Mouse (Mus musculus) midbrain, embryonic 10.5 days (tissue): ENCODE data around the gene Ankmy1. TPM values are rescaled to one million over a fixed set of nuclear protein-coding genes. Genes with fewer than 3 reads are reported as not detected.
A peak's percentile ranks its signal among the peaks of the same experiment; 100 is the strongest.

Experiments
- DNase-seq: peaks from one replicate; pipeline ENCODE4 v3.0.0-alpha.2; 2017; ENCODE audit warnings: low spot score
- H3K27ac ChIP-seq: fragments of 300-500 bp; sonication (generic); replicated peaks from 2 replicates; pipeline ENCODE4 v1.5.1; 2016; ENCODE audit warnings: mild to moderate bottlenecking
- H3K27me3 ChIP-seq: fragments of 300-500 bp; sonication (generic); 2 replicates; pipeline ENCODE4 v1.6.1; 2016; ENCODE audit warnings: low read depth, mild to moderate bottlenecking; ENCODE audit not compliant: poor library complexity, severe bottlenecking
- H3K36me3 ChIP-seq: fragments of 300-500 bp; sonication (generic); 2 replicates; pipeline ENCODE4 v1.6.1; 2016; ENCODE audit warnings: mild to moderate bottlenecking, moderate library complexity
- H3K4me1 ChIP-seq: fragments of 300-500 bp; sonication (generic); 2 replicates; pipeline ENCODE4 v1.6.1; 2016
- H3K4me3 ChIP-seq: fragments of 300-500 bp; sonication (generic); 2 replicates; pipeline ENCODE4 v1.5.1; 2016; ENCODE audit warnings: mild to moderate bottlenecking, moderate library complexity
- H3K9me3 ChIP-seq: fragments of 300-500 bp; sonication (generic); replicated peaks from 2 replicates; pipeline ENCODE4 v1.6.1; 2016; ENCODE audit warnings: mild to moderate bottlenecking
- WGBS: fragments of 180-500 bp; shearing (Covaris S2); methylation state at CpG from one replicate; pipeline ENCODE4 v1.1.7; 2016; 5-methylcytosine and 5-hydroxymethylcytosine counted together
- polyA plus RNA-seq: library from polyadenylated mRNA; unstranded; fragments of >200 nt; fragmentation: Nextera tagmentation; extraction: Ambion mirVana; gene quantifications from 2 replicates; pipeline ENCODE4 v1.2.1, GENCODE M21; 2016

The Ankmy1 gene
- 0.30 and 0.35 TPM in 2 replicates for polyA plus RNA-seq

- peaks cover 31% of the 10 kb centered on the region for H3K4me1 ChIP-seq
- DNase-seq, result peak; percentile 78
- peak within 1 kb of the TSS; percentile 48 for H3K4me3 ChIP-seq
- peaks cover 55% of the 10 kb centered on the region for H3K27me3 ChIP-seq
- H3K27ac ChIP-seq, result no peak within 1 kb of the TSS
- WGBS, result 1% methylated on average over 15 of the region's 15 CpGs
- H3K36me3 ChIP-seq, result no peaks in the 10 kb centered on the region
- H3K9me3 ChIP-seq, result no peaks in the 10 kb centered on the region
These were observed at the start of gene Ankmy1 for GRCm38 (mm10) chr1:92902786-92903185. Gene Ankmy1 (minus strand): TSS chr1:92902906.

DNA sequence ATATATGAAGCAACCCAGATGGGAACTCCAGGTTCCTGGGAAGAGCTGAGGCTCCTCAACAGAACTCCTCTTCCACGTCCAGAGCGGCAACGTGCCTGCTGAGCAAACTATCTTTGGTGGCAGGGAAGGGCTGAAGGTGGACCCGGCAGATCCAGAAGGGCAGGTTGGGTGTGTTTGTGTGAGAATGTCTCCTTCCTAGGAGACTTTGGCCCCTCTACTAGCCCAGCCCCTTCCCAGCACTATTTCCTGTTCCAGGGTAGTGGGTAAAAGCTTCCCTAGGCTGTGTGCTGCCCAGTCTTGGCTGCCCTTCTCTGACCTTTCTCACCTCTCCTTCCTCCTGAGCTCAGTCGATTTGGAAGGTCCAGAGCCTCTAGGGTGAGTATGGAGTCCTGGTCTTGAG lies 47.9 kb upstream of the Ankmy1 start, which contains the start of gene Gpr35:
Gene Gpr35, plus strand, starts transcription at position 259 of the 400 bp plus-strand sequence.
- H3K27ac ChIP-seq, result no peak within 1 kb of the TSS
- 87% methylated on average over 5 of the region's 5 CpGs for WGBS
- H3K4me1 ChIP-seq, result no peaks in the 10 kb centered on the region
- H3K27me3 ChIP-seq, result no peaks in the 10 kb centered on the region
- no peaks in the 10 kb centered on the region for H3K9me3 ChIP-seq
- DNase-seq, result no peak
- no peak within 1 kb of the TSS for H3K4me3 ChIP-seq
- H3K36me3 ChIP-seq, result peaks cover 42% of the 10 kb centered on the region

DNA sequence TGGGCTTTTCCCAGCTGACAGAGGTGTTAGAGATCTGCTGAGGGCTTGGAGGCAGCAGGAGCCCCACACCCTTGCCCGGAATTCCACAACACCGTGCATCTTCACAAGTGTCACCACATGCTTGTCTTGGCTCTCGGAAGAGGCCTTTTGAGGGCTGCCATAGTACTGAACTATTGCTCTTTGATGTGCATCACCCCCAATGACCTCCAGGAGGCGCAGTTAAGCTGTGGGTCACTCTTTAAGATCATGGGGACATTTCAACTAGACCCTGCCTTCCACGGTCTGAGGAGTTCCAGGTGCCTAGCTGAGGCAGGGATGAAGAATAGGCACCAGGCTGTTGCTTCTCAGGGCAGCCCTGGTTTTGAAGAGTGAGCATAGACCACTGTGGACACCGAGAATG lies 46.7 kb upstream of the Ankmy1 start:
- Histone ChIP-seq H3K36me3 (peaks cover 53% of the 10 kb centered on the region), H3K27ac (no peak overlapping the region), H3K4me3 (no peak overlapping the region), H3K9me3 (no peaks in the 10 kb centered on the region), H3K4me1 (no peaks in the 10 kb centered on the region), H3K27me3 (no peaks in the 10 kb centered on the region)
- DNase-seq, result no peak
- WGBS, result 64% methylated on average over 6 of the region's 6 CpGs

- H3K4me3 ChIP-seq, result no peak overlapping the region
- H3K4me1 ChIP-seq, result no peaks in the 10 kb centered on the region
- no peaks in the 10 kb centered on the region for H3K9me3 ChIP-seq
- no peak overlapping the region for H3K27ac ChIP-seq
- no peaks in the 10 kb centered on the region for H3K27me3 ChIP-seq
- WGBS, result 92% methylated on average over 3 of the region's 3 CpGs
- H3K36me3 ChIP-seq, result peaks cover 68% of the 10 kb centered on the region
- no peak for DNase-seq
These were observed 45.3 kb upstream of the Ankmy1 start for GRCm38 (mm10) chr1:92947966-92948365.

DNA sequence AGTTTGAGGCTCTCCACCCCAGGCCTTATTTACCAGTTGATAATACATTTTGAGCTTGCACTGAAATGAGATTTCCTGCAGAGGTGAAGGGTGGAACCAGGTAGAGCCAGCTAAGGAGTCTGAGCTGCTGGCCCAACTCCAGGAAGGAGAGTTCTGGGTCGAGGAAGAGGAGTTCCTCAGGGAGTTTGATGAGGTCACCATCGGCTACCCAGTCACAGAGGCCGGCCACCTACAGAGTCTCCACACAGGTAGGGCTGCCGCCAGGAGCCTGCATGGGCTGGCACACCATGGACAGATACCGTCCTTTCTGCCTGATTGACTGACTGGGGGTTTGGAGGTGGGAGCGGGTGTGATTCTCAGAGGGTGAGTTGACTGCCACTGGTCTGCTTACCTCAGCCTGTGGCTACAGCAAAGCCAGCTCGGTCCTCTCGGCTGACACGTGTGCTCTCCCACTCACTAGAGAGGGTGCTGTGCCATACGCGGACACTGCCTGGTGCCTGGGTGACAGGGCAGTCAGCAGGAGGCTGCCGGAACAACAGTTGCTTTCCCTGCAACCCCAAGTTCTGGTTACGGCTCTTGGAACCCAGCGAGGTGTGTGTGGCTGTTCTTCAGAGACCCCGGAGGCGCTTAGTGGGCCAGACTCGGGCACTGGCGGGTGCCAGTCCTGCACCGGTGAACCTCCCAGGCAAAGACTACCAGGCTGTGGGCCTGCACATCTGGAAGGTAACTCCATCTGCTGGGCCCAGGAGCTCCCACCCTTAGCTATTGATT lies 40.7 kb upstream of the Ankmy1 start:
- no peaks in the 10 kb centered on the region for H3K4me1 ChIP-seq
- H3K27me3 ChIP-seq, result no peaks in the 10 kb centered on the region
- no peak overlapping the region for H3K4me3 ChIP-seq
- H3K9me3 ChIP-seq, result no peaks in the 10 kb centered on the region
- WGBS, result 94% methylated on average over 19 of the region's 19 CpGs
- no peak for DNase-seq
- no peak overlapping the region for H3K27ac ChIP-seq
- H3K36me3 ChIP-seq, result peaks cover 100% of the 10 kb centered on the region

DNA sequence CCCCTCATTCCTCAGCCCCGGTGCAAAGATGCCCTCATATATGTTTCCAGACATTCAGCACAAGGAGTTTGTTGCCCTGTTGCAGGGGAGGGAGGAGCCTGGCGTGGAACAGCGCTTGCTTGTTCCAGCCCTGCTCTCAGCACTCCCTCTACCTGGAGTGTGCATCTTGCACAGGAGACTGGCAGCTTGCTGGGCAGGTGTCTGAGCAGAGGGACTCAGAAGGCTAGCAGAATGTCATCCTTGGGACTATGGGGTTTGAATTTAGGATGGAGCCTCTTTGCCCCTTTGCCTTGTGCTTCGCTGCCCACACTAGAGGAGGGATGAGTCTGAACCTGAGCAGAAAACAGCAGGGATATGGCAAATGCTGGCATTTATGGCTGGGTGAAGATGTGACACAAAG lies 37.0 kb upstream of the Ankmy1 start:
- DNase-seq, result no peak

DNA sequence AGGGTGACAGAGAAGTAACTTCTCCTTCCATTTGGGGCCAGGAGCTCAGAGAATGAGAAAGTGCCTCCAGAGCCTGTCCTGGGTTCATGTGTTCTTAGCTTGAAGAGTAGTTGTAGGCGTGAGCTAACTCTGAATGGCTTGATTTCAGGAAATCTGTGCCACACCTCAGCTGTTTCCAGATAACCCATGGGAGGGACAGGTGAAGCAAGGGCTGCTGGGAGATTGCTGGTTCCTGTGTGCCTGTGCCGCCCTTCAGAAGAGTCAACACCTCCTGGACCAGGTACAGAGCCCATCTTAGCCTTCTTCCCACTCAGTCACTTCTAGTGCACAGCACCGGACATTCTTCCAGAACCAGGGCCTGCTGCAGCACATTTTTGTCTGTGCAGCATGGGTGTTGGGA lies 35.1 kb upstream of the Ankmy1 start:
- Histone ChIP-seq H3K36me3 (peaks cover 53% of the 10 kb centered on the region), H3K27me3 (no peaks in the 10 kb centered on the region), H3K4me1 (peaks cover 36% of the 10 kb centered on the region), H3K4me3 (no peak overlapping the region), H3K27ac (no peak overlapping the region), H3K9me3 (no peaks in the 10 kb centered on the region)
- no peak for DNase-seq
- 91% methylated on average over 3 of the region's 3 CpGs for WGBS

More for the DNA sequence above, 37.0 kb upstream of the Ankmy1 start:
- 93% methylated on average over 4 of the region's 4 CpGs for WGBS
- Histone ChIP-seq H3K4me3 (no peak overlapping the region), H3K4me1 (peaks cover 26% of the 10 kb centered on the region), H3K27ac (no peak overlapping the region), H3K27me3 (no peaks in the 10 kb centered on the region), H3K36me3 (peaks cover 72% of the 10 kb centered on the region), H3K9me3 (no peaks in the 10 kb centered on the region)

- DNase-seq, result no peak
- no peaks in the 10 kb centered on the region for H3K27me3 ChIP-seq
- peaks cover 36% of the 10 kb centered on the region for H3K4me1 ChIP-seq
- H3K9me3 ChIP-seq, result no peaks in the 10 kb centered on the region; the same call in 1 of the 2 replicates
- peaks cover 40% of the 10 kb centered on the region for H3K36me3 ChIP-seq
- peak overlapping the region; percentile 82 for H3K4me3 ChIP-seq
- WGBS, result 84% methylated on average over 3 of the region's 3 CpGs
- H3K27ac ChIP-seq, result no peak overlapping the region
These were observed 33.8 kb upstream of the Ankmy1 start for GRCm38 (mm10) chr1:92936467-92936866.

- Histone ChIP-seq H3K27me3 (no peaks in the 10 kb centered on the region), H3K9me3 (no peaks in the 10 kb centered on the region; the same call in 1 of the 2 replicates), H3K27ac (0 out of 2 replicates have a peak overlapping the region, but pooled peaks have one; percentile 14), H3K36me3 (peaks cover 35% of the 10 kb centered on the region), H3K4me3 (peak overlapping the region; percentile 82), H3K4me1 (peaks cover 36% of the 10 kb centered on the region)
- 66% methylated on average over 2 of the region's 2 CpGs for WGBS
- no peak for DNase-seq
These were observed 33.3 kb upstream of the Ankmy1 start for GRCm38 (mm10) chr1:92935977-92936376.

DNA sequence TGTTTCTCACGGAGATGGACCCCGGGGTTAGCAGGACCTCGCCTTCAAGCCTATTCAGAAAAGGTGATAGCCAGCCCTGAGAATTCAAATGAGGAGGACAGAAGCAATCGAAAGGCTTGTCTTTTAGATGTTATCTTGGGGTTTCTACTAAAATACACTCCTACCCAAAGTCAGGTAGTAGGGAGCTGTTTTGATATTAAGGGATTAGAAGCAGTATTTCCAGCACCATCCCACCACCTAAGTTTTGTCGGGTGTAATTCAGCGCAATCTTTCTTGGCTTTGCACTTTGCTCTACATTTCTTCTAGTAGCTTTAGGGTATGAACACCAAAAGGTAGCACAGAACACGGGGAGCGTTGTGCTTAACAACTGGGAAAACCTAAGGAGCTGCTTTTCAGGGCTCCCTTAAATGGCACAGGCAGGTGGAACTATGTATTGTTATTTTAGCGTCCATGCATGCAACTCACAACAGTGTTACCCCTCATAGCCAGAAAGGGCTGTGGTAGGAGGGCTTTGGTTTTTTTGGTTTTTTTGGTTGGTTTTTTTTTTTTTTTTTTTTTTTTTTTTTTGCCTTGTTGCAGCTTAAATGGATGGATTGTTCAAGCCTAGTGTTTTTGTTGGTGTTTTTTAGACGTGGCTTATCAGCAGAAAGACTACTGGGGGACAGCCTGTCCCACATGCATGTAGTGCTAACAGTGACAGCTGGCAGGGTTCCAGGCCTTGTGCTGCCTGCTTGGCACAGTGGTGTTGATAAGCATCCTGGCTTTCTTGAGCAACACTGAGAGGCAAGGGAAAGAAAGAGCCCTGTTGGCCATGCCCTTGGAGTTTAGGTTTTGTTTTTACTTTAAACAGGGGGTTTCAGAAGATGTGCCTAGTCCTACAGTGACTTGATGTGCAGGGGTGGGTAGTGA lies 32.6 kb upstream of the Ankmy1 start:
- Histone ChIP-seq H3K27me3 (no peaks in the 10 kb centered on the region), H3K4me3 (peak overlapping the region; percentile 82), H3K36me3 (peaks cover 28% of the 10 kb centered on the region), H3K27ac (peak overlapping the region; percentile 92), H3K9me3 (no peaks in the 10 kb centered on the region; the same call in 1 of the 2 replicates), H3K4me1 (peaks cover 36% of the 10 kb centered on the region)
- 19% methylated on average over 10 of the region's 10 CpGs for WGBS
- no peak for DNase-seq

GRCm38 (mm10) chr1:92934182-92934827 lies 31.6 kb upstream of the Ankmy1 start, which contains the start of gene Capn10:
Gene Capn10 (plus strand): TSS chr1:92934376.
- under 1% methylated on average over 45 of the region's 45 CpGs for WGBS

DNA sequence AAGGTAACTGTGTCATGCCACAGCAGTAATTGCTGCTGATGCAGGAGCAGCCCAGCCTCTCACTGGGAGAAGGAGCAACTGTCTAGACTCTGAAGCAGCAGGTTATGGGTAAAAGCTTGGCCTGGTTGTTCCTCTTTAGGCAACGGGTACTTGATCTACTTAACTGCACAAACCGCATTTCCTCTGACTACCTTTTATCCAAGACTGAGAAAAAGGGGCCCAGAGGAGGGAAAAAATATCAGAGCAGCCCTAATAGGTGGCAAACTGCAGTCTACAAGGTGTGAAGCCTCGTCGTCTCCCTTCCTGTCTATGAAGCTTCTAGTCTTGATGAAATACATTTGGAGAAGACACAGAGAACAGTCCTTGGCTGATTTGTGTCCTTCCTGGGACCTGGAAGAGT lies 30.9 kb upstream of the Ankmy1 start:
- H3K27ac ChIP-seq, result peak overlapping the region; percentile 92
- 81% methylated on average over 4 of the region's 4 CpGs for WGBS
- peaks cover 11% of the 10 kb centered on the region for H3K36me3 ChIP-seq
- no peaks in the 10 kb centered on the region for H3K27me3 ChIP-seq
- no peak for DNase-seq
- H3K4me3 ChIP-seq, result peak overlapping the region; percentile 82
- no peaks in the 10 kb centered on the region; the same call in 1 of the 2 replicates for H3K9me3 ChIP-seq
- H3K4me1 ChIP-seq, result peaks cover 36% of the 10 kb centered on the region

More at GRCm38 (mm10) chr1:92934182-92934827, 31.6 kb upstream of the Ankmy1 start, which contains the start of gene Capn10:
- Histone ChIP-seq H3K27me3 (no peaks in the 10 kb centered on the region), H3K4me1 (peaks cover 36% of the 10 kb centered on the region), H3K27ac (peak within 1 kb of the TSS; percentile 92), H3K36me3 (peaks cover 18% of the 10 kb centered on the region), H3K4me3 (peak within 1 kb of the TSS; percentile 82), H3K9me3 (no peaks in the 10 kb centered on the region; the same call in 1 of the 2 replicates)
- DNase-seq, result peak; percentile 97
